Mouse (Mus musculus): ENCODE data around the gene Akr1b10.

DNA sequence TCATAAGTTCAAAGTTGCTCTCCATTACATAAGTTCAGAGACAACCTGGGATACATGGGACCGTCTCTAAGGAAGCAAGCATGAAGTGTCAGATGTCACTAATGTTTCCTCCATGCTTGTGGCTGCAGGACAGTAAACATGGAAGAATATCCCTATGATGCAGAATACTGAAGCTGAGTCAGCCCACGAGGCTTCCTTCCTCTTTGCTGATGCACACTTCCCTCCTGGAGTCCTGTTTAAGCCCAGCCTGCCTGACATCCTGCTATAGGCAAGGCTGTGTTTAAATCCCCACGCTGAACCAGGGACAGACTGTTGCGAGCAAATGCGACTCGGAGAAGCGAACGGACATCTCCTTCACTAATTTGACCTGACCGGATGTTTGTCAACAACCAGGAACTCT lies 16.0 kb upstream of the Akr1b10 start:
- TF ChIP-seq CTCF (IDR thresholded peaks at IDR 0.05; ENCODE audit: control insufficient read depth, insufficient read depth, low read length): no peak
- TF ChIP-seq POLR2A (IDR thresholded peaks at IDR 0.05; ENCODE audit: borderline replicate concordance, control insufficient read depth, low read depth, low read length): no peak
